Mouse (Mus musculus) embryo, embryonic 10 days (tissue): ENCODE measurements at regions not wholly inside any gene's neighbourhood (a gene's known extent, or its start where the extent isn't known, plus 50 kb on each side); places are given as distances from the start of the nearest gene placed in this dataset.
A peak's percentile ranks its signal among the peaks of the same experiment; 100 is the strongest.

Experiments
- DNase-seq: peaks from one replicate; pipeline ENCODE4 v3.0.0-alpha.2; 2015; ENCODE audit warnings: low spot score

DNA sequence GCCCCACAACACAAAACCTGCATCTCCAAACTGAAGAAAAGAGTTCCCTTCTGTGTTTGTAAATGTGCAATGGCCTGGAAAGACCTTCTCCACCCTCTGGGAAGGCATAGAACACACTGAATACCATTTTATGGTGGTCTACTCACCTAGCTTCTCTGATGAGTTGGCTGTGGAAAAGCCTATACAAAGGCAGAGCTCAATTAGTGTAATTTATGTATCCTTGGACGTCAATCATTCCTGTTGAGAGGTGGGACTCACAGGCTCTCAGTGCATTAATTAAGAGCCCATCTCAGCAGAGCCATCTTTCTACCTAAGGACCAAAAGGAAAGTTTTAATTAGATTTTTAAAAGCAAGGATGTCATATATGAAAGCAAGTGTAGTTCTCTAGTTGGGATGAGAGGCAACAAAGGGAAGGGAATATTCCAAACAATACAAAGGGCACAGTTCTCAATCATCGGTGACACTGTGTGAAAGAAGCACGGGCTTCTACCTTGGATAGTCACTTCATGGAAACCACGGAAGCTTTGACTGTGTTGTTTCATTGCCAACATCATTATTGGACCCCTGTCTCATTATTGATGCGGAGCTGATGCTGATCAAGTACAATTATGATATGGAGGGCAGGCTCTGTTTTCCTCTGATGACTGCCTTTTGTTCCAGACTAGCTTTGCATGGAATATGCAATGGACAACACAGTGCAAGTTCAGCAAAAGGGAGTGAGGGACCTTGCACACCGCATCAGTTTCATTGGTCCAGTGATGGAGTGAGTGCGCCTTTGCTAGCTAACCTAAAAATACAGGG, 392.5 kb upstream of the Tenm3 start:
- DNase-seq, result peak; percentile 14

DNA sequence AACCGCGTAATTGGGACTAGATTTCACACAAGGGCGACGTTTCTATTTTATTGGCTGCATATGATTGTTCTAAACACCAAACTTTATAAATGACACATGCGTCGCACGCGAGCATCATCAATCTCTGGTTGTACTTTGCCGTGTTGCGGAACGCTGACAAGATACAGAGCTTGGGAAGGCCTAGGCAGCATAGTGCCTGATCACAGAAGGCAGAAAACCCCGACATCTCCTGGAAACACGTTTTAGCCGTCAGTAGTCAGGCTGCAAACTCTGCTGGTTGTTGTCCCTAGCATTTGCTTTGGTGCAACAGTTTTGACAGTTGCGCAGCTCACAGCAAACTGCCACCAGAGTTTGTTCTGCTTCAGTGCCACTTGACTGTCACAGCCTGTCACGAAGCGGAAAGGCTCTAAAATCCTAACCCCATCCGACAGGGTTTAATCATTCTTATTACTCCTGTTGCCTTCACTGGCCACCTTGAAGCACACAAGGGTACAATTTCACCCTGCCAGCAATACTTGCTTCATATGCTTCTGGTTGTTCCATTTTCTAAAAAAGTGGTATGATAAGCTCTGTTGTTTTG, 380.2 kb upstream of the Tenm3 start:
- DNase-seq, result peak; percentile 16

DNA sequence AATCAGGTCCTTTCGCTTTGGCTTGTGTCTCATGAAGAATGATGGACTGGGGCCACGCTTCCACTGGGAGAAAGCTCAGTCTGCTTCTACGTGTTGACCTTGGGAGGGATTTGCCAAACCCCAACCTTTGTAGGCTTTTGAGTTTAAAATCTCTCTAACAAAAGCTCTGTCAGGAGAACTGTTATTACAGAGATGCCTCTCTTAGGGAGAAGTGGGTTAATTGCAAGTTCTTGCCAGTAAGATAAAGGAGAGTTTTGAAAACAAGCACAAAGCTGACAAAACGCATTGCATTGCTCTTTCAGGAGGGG, 351.5 kb upstream of the Tenm3 start:
- DNase-seq, result peak; percentile 6

DNA sequence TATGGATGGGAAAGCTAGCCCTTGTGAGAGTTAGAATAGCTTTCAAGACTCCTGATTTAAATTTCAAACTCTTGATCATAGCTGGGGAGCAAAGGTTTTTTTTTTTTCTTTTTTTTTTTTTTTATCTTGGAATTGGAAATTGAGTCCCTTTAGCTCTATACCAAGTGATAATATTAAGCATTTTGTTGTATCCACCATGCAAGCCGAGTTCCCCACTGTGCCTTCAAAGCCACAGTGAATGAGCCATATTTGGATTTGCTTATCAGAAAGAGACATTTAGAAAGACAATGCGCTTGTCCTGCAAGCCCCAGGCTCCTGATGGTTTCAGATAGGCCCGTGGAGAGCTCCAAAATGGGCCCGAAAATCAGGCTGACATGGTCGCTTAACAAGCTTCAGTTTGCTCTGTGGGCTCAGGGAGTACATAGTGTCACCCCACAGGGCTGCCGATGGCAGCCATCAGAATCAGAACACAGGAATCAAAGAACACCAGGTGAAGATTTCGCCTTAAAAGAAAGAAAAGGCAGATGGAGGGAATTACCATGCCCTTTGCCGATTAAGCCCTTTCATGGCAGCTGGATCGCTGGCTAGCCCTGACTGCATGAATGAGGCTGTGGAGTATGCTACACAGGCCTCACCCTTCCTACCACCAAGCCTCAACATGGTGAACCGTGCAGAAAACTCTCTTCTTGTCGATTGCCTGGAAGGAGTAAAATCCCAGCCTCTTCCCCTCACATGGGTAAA, 351.0 kb upstream of the Tenm3 start:
- no peak for DNase-seq

DNA sequence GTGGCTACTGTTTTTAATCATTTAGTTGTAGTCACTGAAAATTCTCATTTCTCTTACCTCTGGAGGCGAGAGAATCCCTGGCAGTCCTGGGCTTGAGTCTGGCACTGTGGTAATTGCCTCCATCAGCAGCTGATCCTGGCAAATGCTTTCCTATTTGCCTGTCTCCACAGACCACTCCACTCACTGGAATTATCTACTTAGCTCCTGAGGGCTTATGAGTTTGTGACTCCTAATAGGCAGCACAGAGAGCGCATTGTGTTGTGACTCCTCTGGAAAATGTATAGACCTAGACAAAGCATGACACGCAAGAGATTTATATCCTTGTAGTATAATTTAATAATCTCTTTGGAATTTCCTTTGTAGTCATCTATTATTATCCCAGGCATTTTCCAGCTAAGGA, 343.1 kb upstream of the Tenm3 start:
- peak; percentile 5 for DNase-seq

GRCm38 (mm10) chr8:49175386-49175785, 331.6 kb upstream of the Tenm3 start:
- no peak for DNase-seq

DNA sequence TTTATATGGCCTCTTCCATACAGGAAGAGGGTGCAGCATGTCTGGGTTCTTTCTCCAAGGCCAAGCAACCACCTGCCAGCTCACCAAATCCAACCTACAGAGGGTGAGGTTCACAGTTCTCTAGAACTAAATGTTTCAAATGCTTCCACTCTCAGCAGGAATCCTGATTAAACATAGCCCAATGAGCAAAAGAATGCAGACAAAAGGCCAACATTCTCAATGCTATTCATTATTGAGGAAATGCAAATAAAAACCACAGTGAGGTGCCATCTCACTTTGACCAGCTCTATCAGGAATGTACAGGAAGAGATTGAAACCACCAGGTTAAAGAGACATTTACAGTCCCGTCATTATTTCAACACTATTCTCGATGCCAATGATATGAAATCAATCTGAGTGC, 331.2 kb upstream of the Tenm3 start:
- DNase-seq, result no peak

GRCm38 (mm10) chr8:49159318-49159717, 315.6 kb upstream of the Tenm3 start:
- no peak for DNase-seq

DNA sequence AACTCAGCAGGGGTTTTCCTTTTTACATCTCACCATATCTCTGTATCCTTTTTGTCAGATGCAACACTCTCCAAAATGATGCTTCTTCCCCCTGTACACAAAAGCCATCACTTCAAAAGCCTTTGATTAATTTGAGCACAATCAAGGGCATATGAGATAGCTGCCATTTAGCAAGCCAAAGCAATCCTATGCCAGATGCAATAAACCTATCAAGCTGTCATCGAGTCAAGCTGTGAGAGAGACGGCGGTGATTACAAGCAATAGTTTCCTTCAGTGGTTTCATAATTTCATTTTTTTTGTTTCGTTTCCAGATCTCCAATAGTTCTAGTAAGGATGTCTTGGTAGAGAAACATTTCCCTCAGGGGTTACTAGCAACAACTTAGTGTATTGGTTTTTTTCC, 314.4 kb upstream of the Tenm3 start:
- DNase-seq, result no peak

GRCm38 (mm10) chr8:49136503-49137044, 292.8 kb upstream of the Tenm3 start:
- no peak for DNase-seq

DNA sequence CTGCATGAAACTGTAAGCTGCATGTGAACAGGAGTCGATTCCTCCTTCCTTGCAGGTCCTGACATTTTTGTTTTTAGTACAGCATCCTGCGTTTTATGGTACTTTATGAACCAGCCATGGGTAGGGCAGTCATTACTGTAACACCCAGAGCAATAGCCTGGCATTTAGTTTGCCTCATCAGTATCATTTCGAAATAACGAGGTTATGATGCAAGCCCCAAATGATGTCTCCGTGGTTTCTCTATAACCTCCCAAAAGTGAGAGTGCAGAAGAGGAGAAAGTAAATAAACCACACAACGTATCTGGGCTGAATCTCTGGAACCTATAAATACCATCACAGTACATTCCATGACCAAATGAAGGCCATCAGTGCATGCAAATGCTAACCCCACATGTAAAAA, 265.3 kb upstream of the Tenm3 start:
- DNase-seq, result no peak

DNA sequence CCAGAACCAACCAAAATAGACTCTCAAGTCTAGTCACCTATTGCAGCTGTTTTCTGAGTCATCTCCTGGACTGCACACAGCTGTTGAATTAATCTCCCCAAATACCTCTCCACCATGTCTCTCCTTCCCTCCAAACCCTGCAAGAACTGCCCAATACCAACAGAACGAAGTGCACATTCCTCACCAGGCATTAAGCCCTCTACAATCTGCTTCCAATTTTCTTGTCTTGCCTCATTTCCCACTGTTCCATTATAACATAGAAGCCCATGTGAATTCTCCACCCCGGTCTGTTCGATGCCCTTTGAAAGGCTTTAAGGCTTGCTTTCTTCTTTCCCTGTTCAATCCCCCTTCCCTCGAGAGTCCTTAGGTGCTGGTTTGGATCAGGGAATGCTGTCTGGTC, 264.9 kb upstream of the Tenm3 start:
- DNase-seq, result peak; percentile 44

GRCm38 (mm10) chr8:49106531-49106930, 262.8 kb upstream of the Tenm3 start:
- no peak for DNase-seq

DNA sequence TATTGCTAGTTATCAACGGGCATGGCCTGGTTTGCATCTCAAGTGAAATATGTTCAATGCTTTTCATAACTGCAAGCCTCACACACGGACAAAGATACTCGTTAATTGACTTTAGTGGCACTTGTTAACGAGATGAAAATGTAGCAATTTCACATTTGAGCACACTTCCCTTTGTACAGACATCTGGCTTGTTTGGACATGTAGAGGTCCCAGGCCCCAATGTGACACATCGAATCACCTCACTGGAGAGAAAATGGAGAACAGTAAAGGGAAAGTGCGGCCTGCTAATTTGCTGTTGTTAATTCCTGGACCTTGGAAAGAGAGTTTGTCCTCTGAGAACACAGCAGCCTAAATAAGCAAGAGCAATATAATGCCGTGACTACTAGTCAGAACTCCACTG, 257.4 kb upstream of the Tenm3 start:
- no peak for DNase-seq

- peak; percentile 20 for DNase-seq
These were observed 240.6 kb upstream of the Tenm3 start for GRCm38 (mm10) chr8:49084191-49084875.

DNA sequence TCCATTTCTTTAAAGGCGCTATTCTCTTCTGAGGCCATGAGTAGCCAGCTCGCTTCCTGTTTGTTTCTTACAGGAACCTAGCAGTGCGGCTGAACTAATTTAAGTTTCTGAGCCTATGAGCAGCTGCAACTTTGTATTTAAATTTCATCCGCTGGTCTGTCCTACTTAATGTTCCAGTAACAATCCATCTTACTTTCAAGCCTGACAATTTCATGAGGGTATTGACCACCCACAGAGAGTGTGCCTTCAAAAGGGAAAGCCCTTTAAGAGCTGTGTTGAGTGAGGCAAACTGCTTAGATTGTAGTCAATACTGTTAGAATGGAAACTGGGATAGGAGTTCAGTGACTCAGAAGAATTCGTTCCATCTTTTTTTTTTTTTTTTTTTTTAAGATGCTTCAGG, 225.7 kb upstream of the Tenm3 start:
- peak; percentile 3 for DNase-seq

GRCm38 (mm10) chr8:49063256-49063655, 219.5 kb upstream of the Tenm3 start:
- DNase-seq, result no peak

GRCm38 (mm10) chr8:49043236-49043635, 199.5 kb upstream of the Tenm3 start:
- no peak for DNase-seq

GRCm38 (mm10) chr8:49035970-49036700, 192.4 kb upstream of the Tenm3 start:
- no peak for DNase-seq

GRCm38 (mm10) chr8:49035519-49035918, 191.8 kb upstream of the Tenm3 start:
- DNase-seq, result peak; percentile 66

DNA sequence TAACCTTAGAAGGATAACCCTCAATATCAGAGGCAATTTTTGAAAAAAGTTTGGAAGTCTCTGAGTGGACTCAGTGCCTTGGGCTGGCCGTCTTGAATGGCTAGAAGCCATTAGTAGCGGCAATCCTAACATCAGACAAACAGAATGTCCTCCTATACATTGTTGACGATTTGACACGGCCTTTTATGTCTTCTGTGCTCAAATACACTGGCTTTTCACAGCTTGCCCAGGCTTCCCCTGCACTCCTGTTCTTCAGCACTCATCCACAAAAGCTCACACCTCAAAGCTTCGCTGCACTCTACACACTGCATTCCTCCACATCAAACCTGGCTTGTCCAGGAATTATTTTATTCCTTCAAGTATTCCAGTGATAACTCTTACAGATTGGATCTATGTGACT, 186.5 kb upstream of the Tenm3 start:
- peak; percentile 40 for DNase-seq

DNA sequence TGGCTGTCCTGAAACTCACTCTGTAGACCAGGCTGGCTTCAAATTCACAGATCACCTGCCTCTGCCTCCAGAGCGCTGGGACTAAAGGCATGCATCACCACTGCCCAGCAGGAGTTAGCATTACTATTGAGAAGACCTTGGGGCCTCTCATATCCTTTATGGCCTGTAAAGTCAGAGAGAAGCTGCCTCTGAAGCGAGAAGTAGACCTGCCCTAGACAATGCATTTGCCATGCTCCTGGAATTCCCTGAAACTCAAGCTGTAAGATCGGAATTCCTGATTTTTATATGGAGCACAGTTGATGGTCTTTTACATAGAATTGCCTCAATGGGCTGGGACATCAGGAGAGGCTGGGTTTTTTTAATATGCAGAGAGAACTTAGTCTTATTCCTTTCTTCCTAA, 174.0 kb upstream of the Tenm3 start:
- DNase-seq, result no peak
